Mouse (Mus musculus) left cerebral cortex, adult 11 months (tissue): ENCODE measurements around the gene Top3b.
"Not testable (repeated sequence)": the region's sequence is repeated elsewhere in the genome, so short reads cannot be mapped to it uniquely, and the experiment has no call there.

Experiments
- DNase-seq: peaks from one replicate; pipeline ENCODE4 v3.0.0; 2022; ENCODE audit warnings: low spot score

Top3b gene

DNA sequence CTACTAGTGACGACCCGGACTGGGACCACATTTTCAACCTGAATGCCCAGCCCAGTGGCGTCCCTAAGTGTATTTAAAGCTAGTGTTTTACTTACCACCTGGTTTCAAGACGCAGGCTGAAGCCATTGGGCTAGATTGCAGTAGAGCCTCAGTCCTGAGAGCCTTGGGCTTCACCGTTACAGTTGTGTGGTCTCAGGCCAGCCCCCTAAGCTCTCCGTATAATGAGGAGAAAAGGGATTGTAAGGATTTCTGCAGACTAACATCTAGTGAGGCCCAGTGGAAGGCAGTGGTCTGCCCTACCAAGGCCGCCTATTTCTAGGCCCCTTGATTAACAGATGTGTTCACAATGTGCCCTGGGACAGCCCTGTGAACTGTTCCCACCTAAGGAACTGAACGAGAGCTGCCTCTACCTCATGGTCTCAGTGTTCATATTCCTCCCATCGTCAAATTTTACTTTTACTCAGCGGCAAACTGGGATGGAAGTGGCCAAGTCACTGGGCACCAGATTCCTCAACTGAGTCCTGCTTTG, 26.6 kb downstream of the Top3b start:
- DNase-seq: no peak

GRCm38 (mm10) chr16:16902329-16902728, 31.8 kb downstream of the Top3b start:
- DNase-seq: no peak

DNA sequence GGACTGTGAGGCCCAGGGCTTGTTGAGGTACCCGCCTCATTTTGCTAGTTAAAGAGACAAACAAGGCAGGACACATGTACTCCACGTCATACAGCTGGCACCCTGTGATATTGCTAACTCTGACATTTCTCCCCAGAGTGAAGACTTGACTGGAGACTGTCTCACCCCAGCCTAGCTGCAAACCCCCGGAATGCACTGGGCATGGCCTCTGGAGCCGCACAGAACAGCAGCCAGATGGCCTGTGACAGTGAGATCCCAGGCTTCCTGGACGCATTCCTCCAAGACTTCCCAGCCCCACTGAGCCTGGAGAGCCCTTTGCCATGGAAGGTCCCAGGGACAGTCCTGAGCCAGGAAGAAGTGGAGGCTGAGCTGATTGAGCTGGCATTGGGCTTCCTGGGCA, 32.7 kb downstream of the Top3b start:
- no peak for DNase-seq

GRCm38 (mm10) chr16:16907799-16908198, 37.3 kb downstream of the Top3b start:
- no peak for DNase-seq

DNA sequence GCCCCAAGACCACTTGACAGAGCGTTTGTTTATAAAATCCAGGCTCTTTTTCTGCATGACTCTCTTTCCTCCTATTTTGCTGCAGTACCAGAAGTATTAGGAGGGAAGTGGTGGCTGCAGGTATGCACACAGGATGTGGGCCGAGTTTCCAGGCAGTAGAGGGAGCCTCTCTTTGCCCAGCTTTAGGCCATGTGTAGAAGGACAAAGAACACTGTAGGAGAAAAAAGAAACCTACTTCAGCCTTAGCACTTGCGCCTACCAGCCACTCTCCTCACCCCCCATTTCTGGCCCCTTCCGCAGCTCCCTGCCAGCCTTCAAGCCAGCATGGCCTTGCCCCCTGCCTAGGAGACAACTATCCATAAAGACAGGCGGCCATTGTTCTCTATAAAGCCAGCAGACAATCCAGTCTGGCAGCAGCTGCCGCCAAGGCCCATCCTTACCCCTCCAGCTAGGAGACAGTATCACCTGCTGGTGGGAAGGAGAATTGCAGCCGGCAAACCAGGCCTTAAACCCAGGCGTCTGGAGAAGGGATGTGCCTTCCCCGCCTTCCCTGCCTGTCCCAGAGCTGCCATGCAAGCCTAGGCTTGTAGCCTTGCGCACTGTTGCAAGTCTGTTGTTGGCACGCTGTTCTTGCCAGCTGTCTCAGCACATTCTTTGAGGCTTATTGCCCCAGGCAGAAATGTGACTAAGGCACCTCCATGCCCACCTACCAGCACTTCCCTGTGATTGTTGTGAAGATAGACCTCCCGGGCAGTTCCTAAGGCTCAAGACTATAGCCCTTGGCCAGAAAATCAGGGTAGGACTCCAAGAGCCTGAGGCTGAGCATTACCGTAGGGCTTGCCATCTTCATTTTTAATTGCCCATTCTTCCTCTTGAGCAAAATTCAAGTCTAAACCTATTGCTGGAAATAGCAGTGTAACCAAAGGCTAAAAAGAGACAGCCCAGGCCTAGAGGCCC, 41.4 kb downstream of the Top3b start:
- peak; percentile 69 for DNase-seq

- no peak for DNase-seq
Measured at GRCm38 (mm10) chr16:16913440-16913839, 42.9 kb downstream of the Top3b start.

DNA sequence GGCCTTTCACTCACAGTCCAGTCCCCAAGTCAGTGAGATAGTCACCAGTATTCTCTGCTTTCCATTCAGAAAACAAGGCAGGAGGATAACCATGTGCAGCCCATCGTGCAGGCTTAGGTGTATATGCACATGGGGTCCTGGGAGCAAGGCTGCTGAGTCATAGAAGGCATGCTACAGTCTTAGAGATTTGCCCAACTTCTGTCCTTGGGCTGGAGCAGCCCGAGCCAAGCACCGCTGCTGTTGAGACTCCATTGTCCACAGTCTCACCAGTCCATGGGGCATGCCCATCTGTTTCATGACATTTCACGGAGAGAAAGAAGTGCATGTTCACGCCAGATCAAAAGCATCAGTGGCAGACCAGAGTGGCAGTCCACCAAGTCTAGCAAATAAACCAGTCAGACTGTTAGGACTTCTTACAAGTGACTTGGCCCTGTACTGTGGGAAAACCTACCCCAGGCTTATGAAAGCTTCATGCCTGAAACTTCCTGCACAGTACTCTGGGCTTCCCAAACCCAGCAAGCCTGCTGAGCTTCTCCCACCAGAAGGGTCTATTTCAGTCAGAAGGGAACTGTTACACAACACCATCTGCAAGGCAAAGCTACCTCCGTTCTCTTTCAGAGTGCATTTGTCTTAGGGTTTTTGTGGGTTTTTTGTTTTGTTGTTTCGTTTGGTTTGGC, 48.0 kb downstream of the Top3b start:
- no peak for DNase-seq

GRCm38 (mm10) chr16:16921021-16921435, 50.5 kb downstream of the Top3b start:
- no peak for DNase-seq

GRCm38 (mm10) chr16:16924481-16924880, 53.9 kb downstream of the Top3b start:
- DNase-seq: no peak

GRCm38 (mm10) chr16:16926536-16926935, 56.0 kb downstream of the Top3b start:
- DNase-seq: peak; percentile 62

- not testable (repeated sequence) for DNase-seq
Measured at GRCm38 (mm10) chr16:16928908-16929307, 58.4 kb downstream of the Top3b start.

GRCm38 (mm10) chr16:16930326-16930725, 59.8 kb downstream of the Top3b start:
- DNase-seq: no peak

GRCm38 (mm10) chr16:16930810-16931296, 60.3 kb downstream of the Top3b start:
- peak; percentile 88 for DNase-seq

- DNase-seq: no peak
Measured at GRCm38 (mm10) chr16:16939543-16939942, 69.0 kb downstream of the Top3b start.

GRCm38 (mm10) chr16:16941078-16941477, 70.5 kb downstream of the Top3b start:
- DNase-seq: no peak
